Mouse (Mus musculus): Measurements from ENCODE around the gene Olfr2. TPM values are rescaled to one million over a fixed set of nuclear protein-coding genes. Genes with fewer than 3 reads are reported as not detected.

The Olfr2 gene
- polyA plus RNA-seq, 1 experiment from 2014 or later: not detected

DNA sequence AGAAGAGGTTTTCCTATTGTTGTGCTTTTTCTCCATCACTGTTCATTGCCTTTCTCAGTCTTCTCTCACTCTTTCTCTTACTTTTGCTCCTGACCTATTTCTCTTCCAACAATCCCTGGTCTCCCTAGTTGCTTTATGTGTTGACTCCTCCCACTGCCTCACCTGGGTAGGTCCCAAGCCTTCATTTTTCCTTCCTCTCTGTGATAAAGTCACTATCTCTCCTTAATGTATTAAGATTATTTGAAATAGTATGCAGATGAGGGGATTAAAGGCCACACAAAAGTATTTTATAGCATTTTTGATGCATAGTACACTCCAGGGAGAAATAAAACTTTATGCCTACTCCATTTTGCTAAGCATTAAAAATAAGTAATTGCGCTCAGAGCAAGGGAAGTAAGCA, 42.0 kb downstream of the Olfr2 start, which contains the start of gene Olfr6:
TSS of gene Olfr6 (minus strand) at position 101 of the 400 bp plus-strand sequence.
- Histone ChIP-seq H3K27me3 (no peaks in the 10 kb centered on the region), H3K4me1 (replicated peaks) (no peaks in the 10 kb centered on the region), H3K4me3 (replicated peaks) (no peak within 1 kb of the TSS), H3K27ac (no peak within 1 kb of the TSS), H3K9ac (no peak within 1 kb of the TSS), H3K9me3 (replicated peaks) (no peaks in the 10 kb centered on the region), H3K36me3 (no peaks in the 10 kb centered on the region), H3K4me2 (no peak within 1 kb of the TSS)
- ATAC-seq (ENCODE audit: low read depth) (no peak), DNase-seq (no peak)
- 61% methylated on average over 1 of the region's 1 CpGs for WGBS (ENCODE audit: insufficient replicate concordance)

GRCm38 (mm10) chr7:106948212-106948611, 57.7 kb downstream of the Olfr2 start, which contains the start of gene Olfr710:
Gene Olfr710 (minus strand): TSS chr7:106948312.
- H3K4me2 ChIP-seq: no peak within 1 kb of the TSS
- H3K27ac ChIP-seq: no peak within 1 kb of the TSS
- H3K9me3 ChIP-seq (replicated peaks): no peaks in the 10 kb centered on the region
- 55% methylated on average over 3 of the region's 3 CpGs for WGBS (ENCODE audit: insufficient replicate concordance)
- H3K36me3 ChIP-seq: no peaks in the 10 kb centered on the region
- DNase-seq (no peak), ATAC-seq (ENCODE audit: low read depth) (no peak)
- no peaks in the 10 kb centered on the region for H3K27me3 ChIP-seq
- no peak within 1 kb of the TSS for H3K9ac ChIP-seq
- no peaks in the 10 kb centered on the region for H3K4me1 ChIP-seq (replicated peaks)
- H3K4me3 ChIP-seq (replicated peaks): no peak within 1 kb of the TSS

Other genes starting within 250 kb of the Olfr2 start
- gene Olfr699, start 212.9 kb downstream of the Olfr2 start, polyA plus RNA-seq (2015; fragmentation: Nextera tagmentation; extraction: Ambion mirVana): not detected in 2 replicates
- gene Olfr700, start 197.2 kb downstream of the Olfr2 start, polyA plus RNA-seq (2015; fragmentation: Nextera tagmentation; extraction: Ambion mirVana): not detected in 2 replicates
- gene Olfr701, start 191.9 kb downstream of the Olfr2 start, polyA plus RNA-seq (2015; fragmentation: Nextera tagmentation; extraction: Ambion mirVana): not detected in 2 replicates
- gene Olfr702, start 172.2 kb downstream of the Olfr2 start, polyA plus RNA-seq (2015; fragmentation: Nextera tagmentation; extraction: Ambion mirVana): not detected in 2 replicates
- not detected in 2 replicates for gene Olfr703, start 162.7 kb downstream of the Olfr2 start, polyA plus RNA-seq (2015; fragmentation: Nextera tagmentation; extraction: Ambion mirVana)
- not detected in 2 replicates for gene Olfr704, start 142.9 kb downstream of the Olfr2 start, polyA plus RNA-seq (2015; fragmentation: Nextera tagmentation; extraction: Ambion mirVana)
- not detected in 2 replicates for gene Olfr705, start 129.2 kb downstream of the Olfr2 start, polyA plus RNA-seq (2015; fragmentation: Nextera tagmentation; extraction: Ambion mirVana)
- gene Olfr706, start 117.9 kb downstream of the Olfr2 start, polyA plus RNA-seq (2015; fragmentation: Nextera tagmentation; extraction: Ambion mirVana): not detected in 2 replicates
- gene Olfr707, start 104.8 kb downstream of the Olfr2 start, polyA plus RNA-seq (2015; fragmentation: Nextera tagmentation; extraction: Ambion mirVana): not detected in 2 replicates
- gene Olfr1532-ps1, start 98.1 kb downstream of the Olfr2 start, polyA plus RNA-seq (2015; fragmentation: Nextera tagmentation; extraction: Ambion mirVana): not detected in 2 replicates
- gene Olfr709-ps1, start 73.9 kb downstream of the Olfr2 start, polyA plus RNA-seq (2015; fragmentation: Nextera tagmentation; extraction: Ambion mirVana): not detected in 2 replicates
- gene Olfr710, start 57.8 kb downstream of the Olfr2 start, polyA plus RNA-seq (2015; fragmentation: Nextera tagmentation; extraction: Ambion mirVana): not detected in 2 replicates
- not detected in 2 replicates for gene Olfr6, start 42.1 kb downstream of the Olfr2 start, polyA plus RNA-seq (2015; fragmentation: Nextera tagmentation; extraction: Ambion mirVana)
- not detected in 2 replicates for gene Olfr711, start 30.6 kb downstream of the Olfr2 start, polyA plus RNA-seq (2015; fragmentation: Nextera tagmentation; extraction: Ambion mirVana)
- gene Olfr713, start 25.1 kb upstream of the Olfr2 start, polyA plus RNA-seq (2015; fragmentation: Nextera tagmentation; extraction: Ambion mirVana): not detected in 2 replicates
- gene Olfr714, start 64.9 kb upstream of the Olfr2 start, polyA plus RNA-seq (2015; fragmentation: Nextera tagmentation; extraction: Ambion mirVana): not detected in 2 replicates
- not detected in 2 replicates for gene Olfr17, start 87.1 kb upstream of the Olfr2 start, polyA plus RNA-seq (2015; fragmentation: Nextera tagmentation; extraction: Ambion mirVana)
- not detected in 2 replicates for gene Olfr715b, start 104.3 kb upstream of the Olfr2 start, polyA plus RNA-seq (2015; fragmentation: Nextera tagmentation; extraction: Ambion mirVana)
- not detected in 2 replicates for gene Olfr715, start 125.0 kb upstream of the Olfr2 start, polyA plus RNA-seq (2015; fragmentation: Nextera tagmentation; extraction: Ambion mirVana)
- gene Olfr716, start 132.3 kb upstream of the Olfr2 start, polyA plus RNA-seq (2015; fragmentation: Nextera tagmentation; extraction: Ambion mirVana): not detected in 2 replicates
- gene Nlrp14, start 160.9 kb upstream of the Olfr2 start, polyA plus RNA-seq (2015; fragmentation: Nextera tagmentation; extraction: Ambion mirVana): not detected in 2 replicates
- gene Rbmxl2, start 203.4 kb upstream of the Olfr2 start, polyA plus RNA-seq (2015; fragmentation: Nextera tagmentation; extraction: Ambion mirVana): not detected in 2 replicates